Mouse (Mus musculus): Measurements from ENCODE around the gene Msl3l2. TPM values are rescaled to one million over a fixed set of nuclear protein-coding genes. Genes with fewer than 3 reads are reported as not detected.

Msl3l2 gene
- polyA plus RNA-seq, 1 experiment from 2014 or later: 12.2 TPM

Other genes starting within 250 kb of the Msl3l2 start
- gene Tbc1d32, start 121.8 kb downstream of the Msl3l2 start, polyA plus RNA-seq (2016; fragmentation: Nextera tagmentation; extraction: Ambion mirVana): 4.3 and 5.3 TPM in 2 replicates

Measured in limb, embryonic 12.5 days (tissue).